Mouse (Mus musculus): Measurements from ENCODE around the gene Scarb2.

GRCm38 (mm10) chr5:92398153-92398552 lies 108.5 kb downstream of the Scarb2 start:
- no peak for TF ChIP-seq CTCF (IDR thresholded peaks at IDR 0.05; ENCODE audit: insufficient read depth, low read depth, low read length)
- TF ChIP-seq POLR2A (IDR thresholded peaks at IDR 0.05; ENCODE audit: insufficient read depth, low read depth, low read length), result no peak

Measured in olfactory bulb, adult 2 months (tissue).